Mouse (Mus musculus): Measurements from ENCODE around the gene Kdelc2. TPM values are rescaled to one million over a fixed set of nuclear protein-coding genes. Genes with fewer than 3 reads are reported as not detected.
A peak's percentile ranks its signal among the peaks of the same experiment; 100 is the strongest.

Gene Kdelc2
- polyA plus RNA-seq, 1 experiment from 2014 or later, result 21.6 TPM

DNA sequence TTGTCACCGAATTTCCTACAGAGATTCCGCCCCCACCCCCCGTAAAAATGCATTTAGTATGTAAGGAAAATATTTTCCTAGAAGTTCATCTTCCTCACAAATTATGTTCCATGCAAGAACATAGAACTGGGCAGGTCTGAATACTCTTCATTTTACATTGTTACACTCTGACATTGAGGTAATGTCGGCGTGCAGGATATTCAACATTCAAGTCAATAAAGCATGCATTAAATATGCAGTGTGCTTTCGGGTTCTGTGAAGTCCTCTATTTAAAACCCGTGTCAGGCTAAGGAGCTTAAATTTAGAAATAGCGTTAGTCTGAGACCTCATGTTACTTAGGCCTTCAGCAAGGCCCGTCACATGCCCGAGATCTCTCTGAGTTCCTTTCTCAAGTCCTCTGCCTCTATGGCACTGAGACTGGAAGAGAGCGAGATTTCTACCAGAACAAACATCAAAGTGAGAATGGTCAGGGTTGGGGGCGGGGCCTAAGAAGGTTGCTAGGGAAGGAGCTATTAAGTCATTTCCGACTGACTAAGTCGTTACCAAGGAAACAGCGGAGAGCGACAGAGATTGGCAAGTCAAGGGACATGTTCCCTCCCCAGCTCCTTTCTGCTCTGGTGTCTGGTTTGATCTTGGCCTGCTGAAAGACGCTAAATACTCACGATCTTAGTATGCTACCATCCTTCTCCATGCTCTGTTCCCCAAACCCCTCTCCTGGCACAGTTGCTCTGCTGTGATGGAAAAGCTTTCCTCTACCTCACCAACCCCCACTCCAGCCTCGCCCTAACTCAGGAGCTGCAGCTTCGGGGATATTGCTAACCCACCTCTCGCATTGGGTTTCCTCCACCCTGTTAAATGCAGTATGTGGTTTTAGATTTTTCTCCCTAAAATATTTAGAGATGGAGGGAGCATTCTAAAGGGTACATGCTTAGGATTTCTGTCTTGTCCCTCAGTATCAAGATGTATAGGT lies 21.2 kb downstream of the Kdelc2 start:
- Histone ChIP-seq H3K4me1 (peaks cover 28% of the 10 kb centered on the region), H3K9ac (peak overlapping the region; percentile 73)
- 23% methylated on average over 21 of the region's 21 CpGs for WGBS

DNA sequence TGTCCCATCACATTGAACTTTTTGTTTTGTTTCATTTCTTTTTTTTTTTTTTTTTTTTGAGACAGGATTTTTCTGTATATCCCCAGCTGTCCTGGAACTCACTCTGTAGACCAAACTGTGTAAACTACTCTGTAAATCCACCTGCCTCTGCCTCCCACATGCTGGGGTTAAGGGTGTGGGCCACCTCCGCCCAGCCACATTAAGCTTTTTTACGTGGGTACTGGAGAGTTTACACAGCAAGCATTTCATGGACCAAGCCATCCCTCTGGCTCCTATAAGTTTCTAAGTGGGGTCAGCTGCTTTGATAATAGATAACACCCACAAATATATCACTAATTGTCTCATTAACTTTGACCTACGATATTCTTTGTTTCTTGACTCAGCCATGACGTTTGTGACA lies 24.7 kb downstream of the Kdelc2 start:
- no peak overlapping the region for H3K4me2 ChIP-seq
- no peak overlapping the region for H3K9ac ChIP-seq
- H3K4me3 ChIP-seq, result no peak overlapping the region
- H3K27me3 ChIP-seq (replicated peaks), result no peaks in the 10 kb centered on the region
- peaks cover 20% of the 10 kb centered on the region for H3K4me1 ChIP-seq
- no peaks in the 10 kb centered on the region for H3K9me3 ChIP-seq
- H3K27ac ChIP-seq (replicated peaks), result no peak overlapping the region
- no peaks in the 10 kb centered on the region for H3K36me3 ChIP-seq
- no peak for ATAC-seq (ENCODE audit: extremely low read depth, insufficient number of reproducible peaks, low FRiP score, low TSS enrichment)
- 82% methylated on average over 4 of the region's 4 CpGs for WGBS

More for the DNA sequence above, 21.2 kb downstream of the Kdelc2 start:
- Histone ChIP-seq H3K4me3 (peak overlapping the region; percentile 51), H3K27me3 (replicated peaks) (no peaks in the 10 kb centered on the region), H3K27ac (replicated peaks) (peak overlapping the region; percentile 48), H3K4me2 (peak overlapping the region; percentile 69), H3K36me3 (peaks cover 2% of the 10 kb centered on the region; the same call in 1 of the 2 replicates), H3K9me3 (no peaks in the 10 kb centered on the region)
- ATAC-seq (ENCODE audit: extremely low read depth, insufficient number of reproducible peaks, low FRiP score, low TSS enrichment), result no peak

GRCm38 (mm10) chr9:53408953-53409361 lies 25.1 kb downstream of the Kdelc2 start:
- ATAC-seq (ENCODE audit: extremely low read depth, insufficient number of reproducible peaks, low FRiP score, low TSS enrichment), result no peak
- Histone ChIP-seq H3K27me3 (replicated peaks) (no peaks in the 10 kb centered on the region), H3K4me2 (no peak overlapping the region), H3K36me3 (no peaks in the 10 kb centered on the region), H3K9me3 (no peaks in the 10 kb centered on the region), H3K4me1 (peaks cover 20% of the 10 kb centered on the region), H3K9ac (no peak overlapping the region), H3K4me3 (no peak overlapping the region), H3K27ac (replicated peaks) (no peak overlapping the region)
- 51% methylated on average over 2 of the region's 2 CpGs for WGBS

DNA sequence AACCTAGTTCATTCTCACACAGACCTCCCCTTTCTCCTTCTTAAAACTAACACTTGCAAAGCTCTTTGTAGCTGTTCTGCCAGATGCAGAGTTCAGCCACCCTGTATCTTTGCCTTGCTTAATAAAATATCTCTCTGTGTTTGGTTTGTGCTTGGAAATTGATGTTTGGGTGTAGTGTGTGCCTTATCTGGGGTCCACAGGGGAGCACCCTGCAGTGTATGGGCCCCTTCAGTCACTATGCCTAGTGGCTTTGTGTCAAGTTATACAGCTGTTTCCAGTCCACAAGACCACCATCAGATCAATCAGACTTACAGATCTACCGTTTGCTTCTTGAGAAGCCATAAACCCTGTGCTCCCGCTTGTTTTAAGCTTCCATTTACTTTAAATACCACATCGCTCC lies 25.6 kb downstream of the Kdelc2 start:
- ATAC-seq (ENCODE audit: extremely low read depth, insufficient number of reproducible peaks, low FRiP score, low TSS enrichment), result no peak
- no peak overlapping the region for H3K27ac ChIP-seq (replicated peaks)
- H3K27me3 ChIP-seq (replicated peaks), result no peaks in the 10 kb centered on the region
- H3K4me2 ChIP-seq, result no peak overlapping the region
- H3K4me3 ChIP-seq, result no peak overlapping the region
- no peaks in the 10 kb centered on the region for H3K36me3 ChIP-seq
- H3K4me1 ChIP-seq, result peaks cover 19% of the 10 kb centered on the region
- no peaks in the 10 kb centered on the region for H3K9me3 ChIP-seq
- H3K9ac ChIP-seq, result no peak overlapping the region
- WGBS, result 74% methylated on average over 3 of the region's 3 CpGs

DNA sequence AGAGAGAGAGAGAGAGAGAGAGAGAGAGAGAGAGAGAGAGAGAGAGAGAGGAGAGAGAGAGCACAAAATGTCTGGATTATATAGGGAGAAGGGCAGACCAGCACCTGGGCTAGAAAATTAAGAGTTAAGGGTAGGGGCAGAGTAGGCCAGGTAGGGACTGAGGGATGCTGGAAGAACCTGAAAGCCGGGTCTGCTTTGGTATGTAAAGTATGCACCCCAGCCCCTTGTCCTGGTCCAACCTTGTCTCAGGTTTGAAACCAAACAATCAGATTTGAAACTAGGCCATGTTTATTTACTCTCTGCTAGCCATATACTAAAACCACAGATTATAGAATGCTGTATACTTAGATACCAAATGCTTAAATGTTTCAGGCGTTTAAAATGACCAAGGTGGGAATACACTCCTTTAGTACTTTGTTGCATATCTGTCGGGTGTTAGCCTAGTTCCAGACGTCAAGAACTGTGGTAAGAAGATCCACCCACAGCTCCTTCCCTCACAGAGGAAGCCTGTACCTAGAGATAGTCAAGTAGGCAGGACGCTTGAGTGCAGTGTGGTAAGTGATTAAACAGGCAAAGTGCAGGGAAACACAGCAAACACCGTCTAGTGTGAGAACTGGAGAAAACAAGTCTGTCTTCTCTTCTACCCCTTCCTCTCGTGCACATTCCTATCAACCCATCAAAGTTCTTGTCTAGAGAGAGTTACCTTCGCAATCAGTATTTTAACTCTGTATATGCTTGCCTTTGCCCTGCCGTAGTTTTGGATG lies 38.5 kb downstream of the Kdelc2 start:
- ATAC-seq (ENCODE audit: extremely low read depth, insufficient number of reproducible peaks, low FRiP score, low TSS enrichment), result no peak
- H3K9me3 ChIP-seq, result no peaks in the 10 kb centered on the region
- no peaks in the 10 kb centered on the region for H3K36me3 ChIP-seq
- no peaks in the 10 kb centered on the region for H3K27me3 ChIP-seq (replicated peaks)
- no peaks in the 10 kb centered on the region for H3K4me1 ChIP-seq
- no peak overlapping the region for H3K4me3 ChIP-seq
- WGBS, result 45% methylated on average over 9 of the region's 9 CpGs
- no peak overlapping the region for H3K4me2 ChIP-seq
- no peak overlapping the region for H3K27ac ChIP-seq (replicated peaks)
- H3K9ac ChIP-seq, result no peak overlapping the region

DNA sequence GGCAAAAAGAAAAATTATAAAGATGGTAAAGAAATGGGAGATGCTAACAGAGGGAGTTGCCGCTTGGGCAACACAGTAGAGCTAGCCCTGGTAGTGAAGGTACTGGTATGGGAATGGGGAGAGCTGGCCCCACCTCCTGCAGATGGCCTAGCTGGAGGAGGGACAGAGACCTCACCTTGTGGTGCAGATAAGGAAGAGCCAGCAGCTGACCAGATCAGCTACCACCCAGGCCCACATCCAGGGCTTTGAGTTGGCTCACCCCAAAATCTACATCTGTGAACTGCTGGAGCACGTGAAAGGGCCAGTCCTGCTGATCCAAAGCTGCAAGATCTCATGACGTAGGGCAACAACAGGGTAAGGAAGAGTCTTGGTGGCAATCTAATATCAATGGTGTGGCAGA lies 42.9 kb downstream of the Kdelc2 start:
- H3K4me1 ChIP-seq, result no peaks in the 10 kb centered on the region

DNA sequence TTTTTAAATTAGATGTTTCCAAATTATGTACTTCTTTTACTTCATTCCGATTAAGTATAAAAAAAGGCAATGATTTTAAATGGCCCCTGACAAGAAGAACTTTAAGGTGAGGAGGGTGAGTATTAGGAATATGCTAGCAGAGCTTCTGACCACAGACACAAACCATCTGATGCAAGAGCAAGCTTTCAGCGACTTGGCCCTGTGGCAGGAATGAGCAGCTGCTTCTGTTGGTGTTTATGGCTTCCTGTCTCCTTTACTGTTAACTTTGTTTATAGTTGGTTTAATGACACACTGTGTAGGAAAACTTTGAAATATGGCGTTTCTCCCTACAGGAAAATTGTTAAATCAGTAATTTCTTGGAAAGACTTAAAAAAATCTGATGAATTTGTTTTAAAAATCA lies 43.8 kb downstream of the Kdelc2 start:
- H3K9me3 ChIP-seq, result no peaks in the 10 kb centered on the region
- ATAC-seq (ENCODE audit: extremely low read depth, insufficient number of reproducible peaks, low FRiP score, low TSS enrichment), result no peak
- WGBS, result 72% methylated on average over 3 of the region's 3 CpGs
- H3K4me2 ChIP-seq, result no peak overlapping the region
- no peak overlapping the region for H3K9ac ChIP-seq
- H3K4me1 ChIP-seq, result no peaks in the 10 kb centered on the region
- no peaks in the 10 kb centered on the region for H3K27me3 ChIP-seq (replicated peaks)
- no peak overlapping the region for H3K27ac ChIP-seq (replicated peaks)
- H3K4me3 ChIP-seq, result no peak overlapping the region
- H3K36me3 ChIP-seq, result no peaks in the 10 kb centered on the region

More for the DNA sequence above, 42.9 kb downstream of the Kdelc2 start:
- no peak overlapping the region for H3K4me3 ChIP-seq
- no peaks in the 10 kb centered on the region for H3K36me3 ChIP-seq
- H3K9me3 ChIP-seq, result no peaks in the 10 kb centered on the region
- H3K27me3 ChIP-seq (replicated peaks), result no peaks in the 10 kb centered on the region
- ATAC-seq (ENCODE audit: extremely low read depth, insufficient number of reproducible peaks, low FRiP score, low TSS enrichment), result no peak
- no peak overlapping the region for H3K4me2 ChIP-seq
- no peak overlapping the region for H3K9ac ChIP-seq
- H3K27ac ChIP-seq (replicated peaks), result no peak overlapping the region
- 77% methylated on average over 3 of the region's 3 CpGs for WGBS

DNA sequence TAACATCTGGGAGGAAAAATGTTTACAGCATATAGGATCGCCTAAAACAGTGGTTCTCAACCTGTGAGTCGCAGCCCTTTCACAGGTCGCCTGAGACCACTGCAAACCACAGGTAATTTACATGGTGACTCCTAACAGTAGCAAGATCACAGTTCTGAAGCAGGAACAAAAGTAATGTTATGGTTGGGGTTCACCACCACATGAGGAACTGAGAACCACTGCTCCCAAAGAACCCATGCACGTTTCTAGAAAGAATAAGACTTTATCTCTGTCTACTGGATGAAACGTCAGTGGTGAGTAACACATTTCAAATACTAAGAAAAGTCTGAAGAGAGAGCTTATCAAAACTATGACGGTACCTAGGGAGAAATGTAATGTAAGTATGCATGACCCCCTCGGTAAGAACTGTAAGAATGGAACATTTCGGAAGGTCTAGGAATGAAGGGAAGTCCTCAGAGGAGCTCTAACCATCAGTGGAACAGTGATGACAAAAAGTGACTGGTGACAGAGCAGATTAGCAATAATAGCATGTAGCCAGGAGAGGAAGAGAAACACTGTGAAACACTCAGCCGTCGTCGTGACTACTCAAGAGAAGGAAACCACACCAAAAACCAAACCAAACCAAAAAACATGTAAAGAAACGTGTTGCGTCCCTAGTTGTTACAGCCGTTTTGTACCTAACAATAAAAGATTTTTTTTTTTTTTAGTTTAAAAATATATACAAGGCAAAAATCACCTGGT lies 52.2 kb downstream of the Kdelc2 start:
- no peak overlapping the region for H3K4me2 ChIP-seq
- no peak overlapping the region for H3K27ac ChIP-seq (replicated peaks)
- H3K9ac ChIP-seq, result no peak overlapping the region
- H3K36me3 ChIP-seq, result peaks cover 26% of the 10 kb centered on the region
- 71% methylated on average over 14 of the region's 14 CpGs for WGBS
- no peaks in the 10 kb centered on the region for H3K27me3 ChIP-seq (replicated peaks)
- no peaks in the 10 kb centered on the region for H3K9me3 ChIP-seq
- H3K4me3 ChIP-seq, result no peak overlapping the region
- H3K4me1 ChIP-seq, result peaks cover 6% of the 10 kb centered on the region; the same call in 1 of the 2 replicates
- ATAC-seq (ENCODE audit: extremely low read depth, insufficient number of reproducible peaks, low FRiP score, low TSS enrichment), result no peak

GRCm38 (mm10) chr9:53450609-53451008 lies 66.8 kb downstream of the Kdelc2 start:
- Histone ChIP-seq H3K27me3 (replicated peaks) (no peaks in the 10 kb centered on the region), H3K4me1 (no peaks in the 10 kb centered on the region), H3K4me3 (no peak overlapping the region), H3K27ac (replicated peaks) (no peak overlapping the region), H3K36me3 (peaks cover 82% of the 10 kb centered on the region), H3K4me2 (no peak overlapping the region), H3K9me3 (no peaks in the 10 kb centered on the region), H3K9ac (no peak overlapping the region)
- WGBS, result 81% methylated on average over 1 of the region's 1 CpGs
- no peak for ATAC-seq (ENCODE audit: extremely low read depth, insufficient number of reproducible peaks, low FRiP score, low TSS enrichment)

Measured in heart, embryonic 13.5 days (tissue).